Mouse (Mus musculus): ENCODE measurements at regions not wholly inside any gene's neighbourhood (a gene's known extent, or its start where the extent isn't known, plus 50 kb on each side); places are given as distances from the start of the nearest gene placed in this dataset.

- no peak for DNase-seq (ENCODE audit: low spot score in 2 of 2)
Measured at GRCm38 (mm10) chr13:72803374-72803773, 174.8 kb downstream of the Irx2 start.

GRCm38 (mm10) chr13:72809226-72809625 is 180.6 kb downstream of the Irx2 start:
- DNase-seq (ENCODE audit: low spot score in 2 of 2): no peak

- no peak for DNase-seq (ENCODE audit: low spot score in 2 of 2)
Measured at GRCm38 (mm10) chr13:72810626-72811025, 182.0 kb downstream of the Irx2 start.

- no peak for DNase-seq (ENCODE audit: low spot score in 2 of 2)
Measured at GRCm38 (mm10) chr13:72814616-72815015, 186.0 kb downstream of the Irx2 start.

- DNase-seq (ENCODE audit: low spot score in 2 of 2): no peak
Measured at GRCm38 (mm10) chr13:72815236-72815932, 186.8 kb downstream of the Irx2 start.

- DNase-seq (ENCODE audit: low spot score in 2 of 2): no peak
Measured at GRCm38 (mm10) chr13:72815933-72816553, 187.4 kb downstream of the Irx2 start.

GRCm38 (mm10) chr13:72816856-72817255 is 188.2 kb downstream of the Irx2 start:
- no peak for DNase-seq (ENCODE audit: low spot score in 2 of 2)

- DNase-seq (ENCODE audit: low spot score in 2 of 2): no peak
Measured at GRCm38 (mm10) chr13:72817521-72817920, 188.9 kb downstream of the Irx2 start.

GRCm38 (mm10) chr13:72817930-72818329 is 189.3 kb downstream of the Irx2 start:
- no peak for DNase-seq (ENCODE audit: low spot score in 2 of 2)

- DNase-seq (ENCODE audit: low spot score in 2 of 2): no peak
Measured at GRCm38 (mm10) chr13:72826613-72827012, 198.0 kb downstream of the Irx2 start.

GRCm38 (mm10) chr13:72829331-72829730 is 200.7 kb downstream of the Irx2 start:
- no peak for DNase-seq (ENCODE audit: low spot score in 2 of 2)

GRCm38 (mm10) chr13:72833326-72833725 is 204.7 kb downstream of the Irx2 start:
- DNase-seq (ENCODE audit: low spot score in 2 of 2): no peak

GRCm38 (mm10) chr13:72837016-72837415 is 208.4 kb downstream of the Irx2 start:
- no peak for DNase-seq (ENCODE audit: low spot score in 2 of 2)

GRCm38 (mm10) chr13:72848097-72848496 is 219.5 kb downstream of the Irx2 start:
- DNase-seq (ENCODE audit: low spot score in 2 of 2): no peak

GRCm38 (mm10) chr13:72849841-72850240 is 221.2 kb downstream of the Irx2 start:
- DNase-seq (ENCODE audit: low spot score in 2 of 2): no peak

- no peak for DNase-seq (ENCODE audit: low spot score in 2 of 2)
Measured at GRCm38 (mm10) chr13:72852896-72853295, 224.3 kb downstream of the Irx2 start.

- DNase-seq (ENCODE audit: low spot score in 2 of 2): no peak
Measured at GRCm38 (mm10) chr13:72875921-72876320, 247.3 kb downstream of the Irx2 start.

- no peak for DNase-seq (ENCODE audit: low spot score in 2 of 2)
Measured at GRCm38 (mm10) chr13:72894982-72895381, 266.4 kb downstream of the Irx2 start.

- no peak for DNase-seq (ENCODE audit: low spot score in 2 of 2)
Measured at GRCm38 (mm10) chr13:72902576-72902975, 274.0 kb downstream of the Irx2 start.

GRCm38 (mm10) chr13:72918895-72919294 is 290.3 kb downstream of the Irx2 start:
- no peak for DNase-seq (ENCODE audit: low spot score in 2 of 2)

GRCm38 (mm10) chr13:72920368-72920767 is 291.7 kb downstream of the Irx2 start:
- no peak for DNase-seq (ENCODE audit: low spot score in 2 of 2)

- no peak for DNase-seq (ENCODE audit: low spot score in 2 of 2)
Measured at GRCm38 (mm10) chr13:72924560-72925135, 296.0 kb downstream of the Irx2 start.

- no peak for DNase-seq (ENCODE audit: low spot score in 2 of 2)
Measured at GRCm38 (mm10) chr13:72937246-72937645, 308.6 kb downstream of the Irx2 start.

Measured in left cerebral cortex, adult 9 months (tissue).